Mouse (Mus musculus): ENCODE results near the gene Fxn.
A peak's percentile ranks its signal among the peaks of the same experiment; 100 is the strongest.

The Fxn gene

GRCm38 (mm10) chr19:24280601-24281228, at the start of gene Fxn:
Fxn (minus strand) TSS chr19:24280605.
- DNase-seq (ENCODE audit: low read depth, low spot score): peak; percentile 98

DNA sequence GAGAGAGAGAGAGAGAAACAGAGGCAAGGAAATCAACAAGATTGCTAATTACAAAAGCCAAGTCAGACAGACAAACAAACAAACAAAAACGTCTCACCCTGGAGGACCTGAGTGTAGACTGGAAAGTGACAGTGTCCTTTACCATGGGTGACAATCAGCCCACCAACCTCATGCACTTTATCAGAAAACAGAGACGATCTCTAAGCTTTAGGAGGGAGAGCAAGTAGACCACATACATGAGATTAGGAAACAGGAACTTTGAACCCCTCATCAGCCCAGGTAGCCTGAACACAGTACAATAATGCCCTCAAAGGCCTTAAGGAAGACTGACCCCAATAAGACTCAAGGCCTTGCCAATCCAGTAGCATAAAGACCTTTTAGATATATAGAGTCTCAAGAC, 47.5 kb upstream of the Fxn start:
- DNase-seq (ENCODE audit: low read depth, low spot score): no peak

- no peak for DNase-seq (ENCODE audit: low read depth, low spot score)
These were observed 46.6 kb upstream of the Fxn start for GRCm38 (mm10) chr19:24326969-24327368.

DNA sequence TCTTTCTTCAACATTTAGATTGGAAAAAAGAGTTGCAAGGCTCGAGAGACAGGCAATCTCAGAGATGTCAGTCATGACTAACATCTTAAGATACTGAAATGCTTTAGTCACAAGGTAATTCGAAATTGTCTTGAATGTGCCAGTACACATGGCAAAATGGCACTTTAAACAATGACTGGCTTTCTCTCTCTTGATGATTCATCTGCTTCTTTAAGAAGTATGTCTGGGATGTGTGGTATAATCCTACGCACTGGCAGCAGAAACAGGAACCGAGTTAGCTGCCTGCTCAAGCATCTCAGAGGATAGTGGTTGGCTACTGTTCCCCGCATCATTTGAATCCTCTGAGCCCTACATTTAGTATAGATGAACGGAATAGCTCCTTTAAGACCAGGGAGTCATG, 45.3 kb upstream of the Fxn start:
- no peak for DNase-seq (ENCODE audit: low read depth, low spot score)

DNA sequence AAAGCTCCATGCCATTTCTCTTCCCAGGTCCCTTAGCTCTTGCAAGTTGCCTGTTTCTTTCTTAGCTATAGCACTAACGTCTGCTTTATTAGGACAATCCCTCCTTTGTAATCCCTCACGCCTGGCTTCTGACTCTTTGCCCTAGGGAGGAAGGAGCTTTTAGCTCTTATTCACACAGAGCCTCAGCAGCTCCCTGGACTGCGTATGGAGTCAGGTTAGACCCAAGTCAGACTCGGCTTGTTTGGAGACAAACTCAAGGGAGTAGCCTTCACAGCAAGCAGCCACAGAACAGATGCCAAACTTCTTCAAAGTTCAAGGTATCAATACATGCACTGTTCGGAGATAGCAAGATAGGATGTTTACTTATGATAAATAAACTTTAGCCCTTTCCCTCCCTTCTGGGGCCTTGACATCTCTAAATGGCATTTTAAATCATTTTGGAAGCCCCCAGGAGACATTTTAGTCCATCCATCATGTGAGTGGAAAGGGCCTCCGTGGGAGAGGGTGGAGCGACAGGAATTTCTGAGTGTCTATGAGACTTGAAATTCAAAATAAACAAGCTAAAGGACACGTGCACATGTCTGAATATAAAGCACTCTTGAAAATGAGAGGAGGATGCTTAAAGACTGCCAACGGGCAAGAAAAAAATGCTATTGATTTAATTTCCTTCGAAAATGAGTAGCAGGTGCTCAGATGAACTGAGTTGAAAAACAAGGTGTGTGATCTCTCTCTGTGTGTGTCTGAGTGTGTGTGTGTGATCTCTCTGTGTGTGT, 43.6 kb upstream of the Fxn start:
- no peak for DNase-seq (ENCODE audit: low read depth, low spot score)

DNA sequence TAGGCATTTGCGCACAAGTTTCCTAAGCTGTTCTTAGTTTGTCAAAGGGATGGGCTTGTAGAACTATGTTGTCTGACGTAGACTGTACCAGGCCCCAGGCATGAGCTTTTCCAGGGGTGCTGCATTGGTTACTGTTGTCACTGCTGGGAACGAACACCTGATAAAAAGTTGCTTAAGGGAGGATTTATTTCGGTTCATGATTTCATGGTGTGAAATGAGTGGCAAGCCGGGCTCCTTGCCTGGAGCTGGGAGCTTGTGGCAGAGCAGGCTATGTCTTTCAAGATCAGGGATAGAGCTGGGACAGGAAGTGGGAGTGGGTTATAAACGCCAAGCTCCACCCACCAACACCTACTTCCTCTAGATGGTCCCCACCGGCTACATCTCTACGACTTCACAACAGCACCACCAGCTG, 41.5 kb upstream of the Fxn start:
- peak; percentile 54 for DNase-seq (ENCODE audit: low read depth, low spot score)

DNA sequence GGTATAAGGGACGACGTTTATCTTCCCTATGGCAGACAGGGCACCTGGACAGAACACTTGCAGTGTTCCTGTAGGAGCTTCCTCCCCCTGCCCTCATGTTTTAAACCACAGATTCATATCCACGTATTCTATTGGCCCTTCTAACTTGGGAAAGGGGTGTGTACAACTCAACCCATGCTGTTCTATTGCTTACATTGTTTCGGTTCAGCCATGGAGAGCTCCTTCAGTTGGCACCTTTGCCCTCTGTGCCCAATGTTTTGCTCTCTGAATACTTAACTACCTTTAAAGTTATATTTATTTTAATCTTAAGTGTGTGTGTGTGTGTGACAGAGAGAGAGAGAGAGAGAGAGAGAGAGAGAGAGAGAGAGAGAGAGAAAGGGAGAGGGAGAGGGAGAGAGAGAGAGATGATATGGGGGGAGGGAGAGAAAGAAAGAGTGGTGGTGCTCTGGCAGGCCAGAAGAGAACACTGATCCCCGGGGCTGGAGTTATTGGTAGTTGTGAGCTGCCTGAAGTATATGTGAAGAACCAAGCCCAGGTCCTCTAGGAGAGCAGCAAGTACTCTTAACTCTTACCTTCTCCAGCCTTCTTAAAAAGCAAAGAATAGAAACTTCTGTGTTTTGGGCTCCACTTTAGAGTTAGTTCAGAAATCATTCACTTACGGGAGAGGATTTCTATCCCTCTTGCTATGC, 41.0 kb upstream of the Fxn start:
- no peak for DNase-seq (ENCODE audit: low read depth, low spot score)

DNA sequence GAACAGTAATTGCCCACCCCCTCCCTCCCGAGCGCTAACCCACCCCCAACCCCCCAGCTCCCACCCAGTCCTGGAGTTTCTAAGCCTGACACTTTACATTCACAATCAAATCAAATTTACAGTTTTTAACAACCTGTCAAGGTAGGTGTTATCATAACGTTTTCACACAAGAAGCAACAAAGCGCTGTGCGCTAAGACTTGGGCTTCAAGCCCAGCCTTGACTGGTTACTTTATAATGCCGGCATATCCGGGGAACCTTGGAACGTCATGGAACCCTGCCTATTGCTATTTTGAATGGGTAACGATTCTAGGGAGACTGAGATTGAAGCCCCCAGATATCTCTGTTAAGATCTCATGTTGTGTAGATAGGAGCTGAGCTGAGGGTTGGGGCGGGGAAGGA, 37.8 kb upstream of the Fxn start:
- DNase-seq (ENCODE audit: low read depth, low spot score): no peak

DNA sequence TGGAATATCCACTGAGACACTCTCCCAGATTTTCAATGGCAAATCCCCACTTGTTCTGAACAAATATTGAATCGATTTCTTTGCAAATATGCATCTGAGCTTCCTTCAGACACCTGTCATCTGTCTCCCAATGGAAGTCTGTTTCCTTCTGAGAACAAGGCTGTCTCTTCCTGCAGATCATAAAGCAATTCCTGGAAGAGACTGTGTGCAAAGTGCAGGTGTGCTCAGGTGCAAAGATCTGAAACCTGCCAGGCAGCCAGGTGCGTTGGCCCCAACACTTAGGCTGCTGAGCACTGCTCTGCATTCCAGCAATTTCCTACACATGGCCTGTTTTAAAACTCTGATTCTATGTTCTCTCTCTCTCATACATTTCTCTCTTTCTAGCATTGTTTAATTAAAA, 37.3 kb upstream of the Fxn start:
- no peak for DNase-seq (ENCODE audit: low read depth, low spot score)

- peak; percentile 40 for DNase-seq (ENCODE audit: low read depth, low spot score)
These were observed 36.7 kb upstream of the Fxn start for GRCm38 (mm10) chr19:24317038-24317591.

- DNase-seq (ENCODE audit: low read depth, low spot score): no peak
These were observed 35.8 kb upstream of the Fxn start for GRCm38 (mm10) chr19:24316060-24316725.

DNA sequence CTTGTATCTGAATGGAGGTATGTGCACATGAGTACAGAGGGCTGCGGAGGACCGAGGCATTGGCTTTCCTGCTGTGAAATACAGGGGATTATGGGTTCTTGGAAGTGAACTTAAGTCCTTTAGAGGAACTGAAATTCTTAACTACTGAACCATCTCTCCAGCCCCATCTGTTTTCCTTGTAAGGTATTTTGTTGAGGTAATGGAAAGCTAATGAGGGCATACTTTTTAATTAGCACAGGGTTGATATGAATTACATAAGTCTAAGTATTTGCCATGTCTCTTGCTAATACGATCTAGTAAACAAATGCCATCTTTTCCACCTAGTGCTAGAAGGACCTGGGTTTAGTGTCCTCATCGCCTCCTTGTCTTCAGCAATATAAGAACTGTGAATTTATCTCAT, 34.8 kb upstream of the Fxn start:
- no peak for DNase-seq (ENCODE audit: low read depth, low spot score)

GRCm38 (mm10) chr19:24314676-24315075, 34.3 kb upstream of the Fxn start:
- DNase-seq (ENCODE audit: low read depth, low spot score): no peak

- DNase-seq (ENCODE audit: low read depth, low spot score): no peak
These were observed 32.3 kb upstream of the Fxn start for GRCm38 (mm10) chr19:24312556-24313342.

GRCm38 (mm10) chr19:24312046-24312445, 31.6 kb upstream of the Fxn start:
- no peak for DNase-seq (ENCODE audit: low read depth, low spot score)

DNA sequence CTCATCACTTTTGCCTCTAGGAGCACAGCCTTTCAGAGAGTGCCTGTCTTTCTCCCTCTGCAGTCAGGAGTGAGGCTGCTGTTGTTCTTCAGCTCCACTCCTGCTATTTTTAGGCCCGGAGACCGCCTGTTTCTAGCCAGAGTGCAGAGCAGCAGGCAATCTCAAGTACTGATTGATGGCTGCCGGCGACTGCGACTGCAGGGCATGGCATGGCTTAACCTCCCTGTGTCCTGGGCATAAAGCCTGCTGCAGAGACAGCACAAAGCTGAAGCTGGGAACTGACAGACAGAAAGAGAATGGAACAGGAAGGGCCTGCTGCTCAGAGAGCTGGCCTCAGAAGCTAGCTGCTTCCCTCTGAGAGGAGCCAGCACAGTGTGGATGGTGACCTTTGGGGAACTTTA, 27.9 kb upstream of the Fxn start:
- DNase-seq (ENCODE audit: low read depth, low spot score): no peak

- no peak for DNase-seq (ENCODE audit: low read depth, low spot score)
These were observed 27.1 kb upstream of the Fxn start for GRCm38 (mm10) chr19:24307271-24308221.

DNA sequence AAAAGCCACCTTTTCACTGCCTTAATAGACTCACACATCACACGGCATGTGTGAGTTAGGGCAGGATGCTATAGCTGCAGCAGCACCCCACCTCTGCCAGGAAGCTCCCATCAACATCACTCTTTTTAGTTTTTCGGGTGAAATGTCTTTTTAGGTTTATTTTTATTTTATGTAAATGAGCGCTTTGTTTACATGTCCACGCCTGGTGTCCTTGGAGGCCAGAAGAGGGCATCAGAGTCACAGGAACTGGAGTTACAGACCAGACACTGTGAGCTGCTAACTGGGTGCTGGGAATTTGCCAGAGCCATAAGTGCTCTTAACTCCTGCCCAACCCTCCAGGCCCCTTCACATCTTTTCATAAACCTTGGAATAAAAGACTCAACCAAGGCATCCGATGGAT, 25.9 kb upstream of the Fxn start:
- DNase-seq (ENCODE audit: low read depth, low spot score): no peak

- no peak for DNase-seq (ENCODE audit: low read depth, low spot score)
These were observed 21.8 kb upstream of the Fxn start for GRCm38 (mm10) chr19:24302198-24302597.

DNA sequence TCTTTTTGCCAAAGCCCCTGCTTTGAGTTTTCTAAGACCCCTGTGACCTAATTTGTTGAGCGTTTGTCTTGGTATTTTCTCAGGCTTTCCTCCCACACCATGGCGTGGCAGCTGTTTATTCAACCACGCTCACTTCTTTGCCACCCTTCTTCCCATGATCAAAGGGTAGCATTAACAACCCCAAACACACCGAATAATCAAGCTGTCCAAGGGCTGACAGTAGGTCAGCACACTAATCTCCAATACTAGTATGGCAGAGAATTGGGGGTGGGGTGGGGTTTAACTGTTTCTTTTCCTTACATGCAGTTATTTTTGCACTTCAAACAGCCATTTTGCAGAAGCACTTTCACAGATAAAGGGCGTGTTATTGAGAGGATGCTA, 21.4 kb upstream of the Fxn start:
- DNase-seq (ENCODE audit: low read depth, low spot score): no peak

Data from R1 (cell line).